18 mouse cellular contexts compared by ENCODE assay signal in genomic region chr7:127898179-127898956, GRCm38 (mm10). TPM values are rescaled to one million over a fixed set of nuclear protein-coding genes. Genes with fewer than 3 reads are reported as not detected.
DNase-seq lines count a peak whose midpoint lies in the region; ATAC-seq lines count a peak whose summit lies in the region.
"Had no signal": no experiment of that assay in that cellular context is flagged by ENCODE, and none has a peak within 500 bp of the region (broad histone marks: within the 10 kb centered on the region; RNA-seq: fewer than 3 reads in every experiment).

No protein-coding gene starts in this region.

- DNase-seq in CD4-positive, CD25-positive, alpha-beta regulatory T cell, adult 2 months (ENCODE audit: low read depth, low spot score), result peak; percentile 52
- DNase-seq in A20 (ENCODE audit: low read depth, low spot score), result peak; percentile 67
- DNase-seq in naive thymus-derived CD4-positive, alpha-beta T cell, adult 2 months (ENCODE audit: low read depth), result peak; percentile 68
- DNase-seq in gastrocnemius, adult 18-20 months (ENCODE audit: low spot score), result no peak
- DNase-seq in retina, embryonic 14.5 days (ENCODE audit: low spot score), result no peak
- DNase-seq in midbrain, embryonic 14.5 days, result no peak
- DNase-seq: adrenal gland, adult 8-10 months; gastrocnemius, postnatal 14 days had no signal

- H3K36me3 ChIP-seq in intestine, embryonic 15.5 days, result no peaks in the 10 kb centered on the region
- peaks cover 4% of the 10 kb centered on the region; the same call in 1 of the 2 replicates for H3K36me3 ChIP-seq in midbrain, embryonic 14.5 days (ENCODE audit: control insufficient read depth, insufficient read depth, low read length)

- H3K4me3 ChIP-seq in intestine, embryonic 15.5 days (replicated peaks), result no peak overlapping the region
- H3K4me3 ChIP-seq in midbrain, embryonic 14.5 days (replicated peaks; ENCODE audit: low read depth, low read length), result no peak overlapping the region
- H3K4me3 ChIP-seq: forebrain, embryonic 15.5 days; hindbrain, embryonic 13.5 days; left cerebral cortex, adult 2 months had no signal

- 31% methylated on average over 10 of the region's 10 CpGs for WGBS in intestine, embryonic 15.5 days
- WGBS in midbrain, embryonic 14.5 days, result 43% methylated on average over 10 of the region's 10 CpGs

- no peak for ATAC-seq in CD4-positive, CD25-positive, alpha-beta regulatory T cell, adult 4 months
- 0 out of 2 replicates have a peak, but pooled peaks have one; percentile 26 for ATAC-seq in intestine, embryonic 15.5 days
- ATAC-seq in midbrain, embryonic 14.5 days (ENCODE audit: low FRiP score, low TSS enrichment), result no peak
- ATAC-seq: forebrain, embryonic 15.5 days had no signal

- no peaks in the 10 kb centered on the region for H3K27me3 ChIP-seq in intestine, embryonic 15.5 days (replicated peaks)
- H3K27me3 ChIP-seq in midbrain, embryonic 14.5 days (ENCODE audit: control insufficient read depth, insufficient read depth, low read length), result no peaks in the 10 kb centered on the region
- H3K27me3 ChIP-seq: forebrain, embryonic 15.5 days had no signal

- peak overlapping the region; percentile 41; the same call in 1 of the 2 replicates for H3K4me2 ChIP-seq in intestine, embryonic 15.5 days (replicated peaks)
- H3K4me2 ChIP-seq in midbrain, embryonic 14.5 days (ENCODE audit: low read length), result no peak overlapping the region
- H3K4me2 ChIP-seq: forebrain, embryonic 15.5 days; hindbrain, embryonic 13.5 days had no signal

- peaks cover 15% of the 10 kb centered on the region for H3K4me1 ChIP-seq in intestine, embryonic 15.5 days (replicated peaks)
- peaks cover 3% of the 10 kb centered on the region; the same call in 1 of the 2 replicates for H3K4me1 ChIP-seq in midbrain, embryonic 14.5 days (ENCODE audit: control insufficient read depth, insufficient read depth, low read length)

- no peaks in the 10 kb centered on the region for H3K9me3 ChIP-seq in intestine, embryonic 15.5 days
- H3K9me3 ChIP-seq in midbrain, embryonic 14.5 days (ENCODE audit: control insufficient read depth, low read length), result no peaks in the 10 kb centered on the region
- H3K9me3 ChIP-seq: forebrain, embryonic 15.5 days; hindbrain, embryonic 13.5 days had no signal

- H3K27ac ChIP-seq in intestine, embryonic 15.5 days, result peak overlapping the region; percentile 90
- no peak overlapping the region for H3K27ac ChIP-seq in midbrain, embryonic 14.5 days (replicated peaks; ENCODE audit: low read depth, low read length)
- H3K27ac ChIP-seq: forebrain, embryonic 15.5 days; hindbrain, embryonic 13.5 days; left cerebral cortex, adult 2 months had no signal

- no peak overlapping the region for H3K9ac ChIP-seq in intestine, embryonic 15.5 days
- no peak overlapping the region for H3K9ac ChIP-seq in midbrain, embryonic 14.5 days (replicated peaks; ENCODE audit: low read length)
- H3K9ac ChIP-seq: forebrain, embryonic 15.5 days; hindbrain, embryonic 13.5 days had no signal

RNA-seq across cellular contexts. Expression of gene Vkorc1, which starts 3.0 kb away (rescaled TPM):
- 10 to 100 TPM; 43.3 to 58.0 TPM for polyA plus RNA-seq in CD4-positive, CD25-positive, alpha-beta regulatory T cell, adult 4 months (2017; shearing (Covaris generic))
- polyA plus RNA-seq in intestine, embryonic 15.5 days (2015; fragmentation: Nextera tagmentation; extraction: Ambion mirVana), result 203 and 241 TPM in 2 replicates
- 1 to 10 TPM; 7.5 to 9.9 TPM for total RNA-seq in gastrocnemius, adult 18-20 months (2021)
- 53.2 and 64.0 TPM in 2 replicates for polyA plus RNA-seq in midbrain, embryonic 14.5 days (2014; fragmentation: Nextera tagmentation; extraction: Ambion mirVana)

RNA-seq across cellular contexts. Expression of gene Gm21974, which starts 3.1 kb away (rescaled TPM):
- polyA plus RNA-seq in CD4-positive, CD25-positive, alpha-beta regulatory T cell, adult 4 months (2017; shearing (Covaris generic)), result not detected
- not detected in 2 replicates for polyA plus RNA-seq in intestine, embryonic 15.5 days (2015; fragmentation: Nextera tagmentation; extraction: Ambion mirVana)
- not detected for total RNA-seq in gastrocnemius, adult 18-20 months (2021)
- polyA plus RNA-seq in midbrain, embryonic 14.5 days (2014; fragmentation: Nextera tagmentation; extraction: Ambion mirVana), result not detected in 2 replicates
- total RNA-seq: gastrocnemius, postnatal 14 days; left cerebral cortex, adult 2 months; liver, adult 2 months; megakaryocyte, adult 5-6 weeks had no signal
- polyA plus RNA-seq: embryonic facial prominence, embryonic 14.5 days; forebrain, embryonic 15.5 days; heart, embryonic 14.5 days; hindbrain, embryonic 13.5 days; large intestine, adult 2 months; liver, adult 2 months had no signal

RNA-seq across cellular contexts. Expression of gene Bckdk, which starts 5.5 kb away (rescaled TPM):
- polyA plus RNA-seq in CD4-positive, CD25-positive, alpha-beta regulatory T cell, adult 4 months (2017; shearing (Covaris generic)), result 100 to 1,000 TPM in 1 of 2 experiments, 10 to 100 TPM in 1; 59.0 to 108 TPM
- 158 and 180 TPM in 2 replicates for polyA plus RNA-seq in intestine, embryonic 15.5 days (2015; fragmentation: Nextera tagmentation; extraction: Ambion mirVana)
- 100 to 1,000 TPM; 169 to 173 TPM for total RNA-seq in gastrocnemius, adult 18-20 months (2021)
- polyA plus RNA-seq in midbrain, embryonic 14.5 days (2014; fragmentation: Nextera tagmentation; extraction: Ambion mirVana), result 66.1 and 77.3 TPM in 2 replicates

RNA-seq across cellular contexts. Expression of gene Prss53, which starts 7.6 kb away (rescaled TPM):
- polyA plus RNA-seq in CD4-positive, CD25-positive, alpha-beta regulatory T cell, adult 4 months (2017; shearing (Covaris generic)), result 1 to 10 TPM in 1 of 2 experiments, under 1 TPM in 1; 0.85 to 1.2 TPM
- polyA plus RNA-seq in intestine, embryonic 15.5 days (2015; fragmentation: Nextera tagmentation; extraction: Ambion mirVana), result 1.7 and 2.3 TPM in 2 replicates
- 1 to 10 TPM; 1.9 TPM for total RNA-seq in gastrocnemius, adult 18-20 months (2021)
- polyA plus RNA-seq in midbrain, embryonic 14.5 days (2014; fragmentation: Nextera tagmentation; extraction: Ambion mirVana), result 0.80 and 1.1 TPM in 2 replicates
- total RNA-seq: megakaryocyte, adult 5-6 weeks had no signal

RNA-seq across cellular contexts. Expression of gene Kat8, which starts 13.9 kb away (rescaled TPM):
- 10 to 100 TPM; 39.8 to 41.9 TPM for polyA plus RNA-seq in CD4-positive, CD25-positive, alpha-beta regulatory T cell, adult 4 months (2017; shearing (Covaris generic))
- 31.7 and 32.3 TPM in 2 replicates for polyA plus RNA-seq in intestine, embryonic 15.5 days (2015; fragmentation: Nextera tagmentation; extraction: Ambion mirVana)
- 10 to 100 TPM; 23.1 to 24.7 TPM for total RNA-seq in gastrocnemius, adult 18-20 months (2021)
- polyA plus RNA-seq in midbrain, embryonic 14.5 days (2014; fragmentation: Nextera tagmentation; extraction: Ambion mirVana), result 44.1 and 51.2 TPM in 2 replicates

Comparison
In these comparisons a context has a peak if more than half of its experiments do, and no peak if none do; other contexts are left out.
1. DNase-seq: peak in CD4-positive, CD25-positive, alpha-beta regulatory T cell, adult 2 months (single experiment), A20 (single experiment) and naive thymus-derived CD4-positive, alpha-beta T cell, adult 2 months (single experiment); none in gastrocnemius, adult 18-20 months (single experiment), retina, embryonic 14.5 days (single experiment) and midbrain, embryonic 14.5 days (single experiment).